Mouse (Mus musculus): ENCODE measurements around the gene Wfdc15a.
"Not testable (repeated sequence)": the region's sequence is repeated elsewhere in the genome, so short reads cannot be mapped to it uniquely, and the experiment has no call there.

The Wfdc15a gene

GRCm38 (mm10) chr2:164199626-164200327 lies at the start of gene Wfdc15a:
Gene Wfdc15a, minus strand, starts transcription at chr2:164200130.
- no peak for DNase-seq (ENCODE audit: low read depth, low spot score)

DNA sequence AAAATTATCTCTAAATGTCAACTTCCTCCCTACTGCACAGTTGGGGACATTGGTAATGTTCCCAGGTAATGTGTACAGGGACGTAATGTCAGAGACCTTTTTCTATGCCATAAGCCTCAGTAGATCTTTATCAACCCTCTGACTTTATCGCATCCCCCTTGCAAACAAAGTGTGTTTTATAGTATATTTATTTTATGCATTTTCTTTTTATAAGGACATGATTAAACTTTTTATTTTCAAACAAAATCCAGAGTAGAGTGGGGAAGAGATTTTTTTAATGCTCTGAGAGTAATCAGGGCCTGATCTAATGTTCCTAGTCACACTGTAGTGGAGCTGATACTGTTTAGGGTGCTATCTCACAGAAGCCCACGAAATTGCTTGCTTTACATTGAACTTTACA lies 38.4 kb upstream of the Wfdc15a start, which contains the start of gene Svs2:
Svs2 (minus strand) TSS at position 101 of the 400 bp plus-strand sequence.
- DNase-seq (ENCODE audit: low read depth, low spot score), result no peak

GRCm38 (mm10) chr2:164232671-164233070 lies 32.7 kb upstream of the Wfdc15a start:
- no peak for DNase-seq (ENCODE audit: low read depth, low spot score)

GRCm38 (mm10) chr2:164228361-164229070 lies 28.6 kb upstream of the Wfdc15a start:
- no peak for DNase-seq (ENCODE audit: low read depth, low spot score)

DNA sequence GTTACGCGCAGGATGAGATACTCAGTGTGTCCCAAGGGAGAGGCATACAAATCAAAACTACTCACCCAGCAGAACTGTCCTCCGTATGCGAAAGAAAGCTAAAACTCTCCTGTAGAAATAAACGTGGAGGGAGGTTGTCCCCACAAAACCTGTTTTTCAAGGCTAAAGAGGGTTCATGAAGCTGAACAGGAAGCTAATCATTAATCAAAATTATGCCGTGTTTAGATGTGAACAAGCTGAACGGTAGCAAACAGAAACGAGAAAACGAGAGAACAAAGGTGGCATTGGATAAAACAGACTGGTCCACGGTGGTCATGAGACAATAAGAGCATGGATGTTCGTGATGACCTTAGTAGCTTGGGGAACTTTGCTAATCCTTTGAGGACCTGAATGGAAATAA lies 21.6 kb upstream of the Wfdc15a start, which contains the start of gene Wfdc15b:
Wfdc15b (minus strand) TSS at position 139 of the 400 bp plus-strand sequence.
- no peak for DNase-seq (ENCODE audit: low read depth, low spot score)

DNA sequence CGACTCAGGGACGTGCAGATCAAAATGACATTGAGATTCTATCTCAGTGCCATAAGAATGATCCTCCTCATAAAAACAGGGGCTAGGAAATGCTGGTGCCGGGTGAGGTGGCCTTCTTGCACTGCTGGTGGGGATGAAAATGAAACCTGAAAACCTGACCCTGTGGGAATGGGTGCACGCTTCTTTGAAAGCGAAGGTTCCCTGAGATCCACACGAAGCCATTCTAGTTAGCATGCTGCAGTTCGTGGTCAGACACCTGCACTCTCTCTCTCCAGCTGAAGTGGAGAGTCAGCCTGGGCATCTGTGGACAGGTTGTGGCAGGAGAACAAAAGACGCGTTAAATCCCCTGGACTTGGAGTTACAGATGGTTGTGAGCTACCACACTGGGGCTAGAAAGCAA lies 19.4 kb upstream of the Wfdc15a start:
- no peak for DNase-seq (ENCODE audit: low read depth, low spot score)

DNA sequence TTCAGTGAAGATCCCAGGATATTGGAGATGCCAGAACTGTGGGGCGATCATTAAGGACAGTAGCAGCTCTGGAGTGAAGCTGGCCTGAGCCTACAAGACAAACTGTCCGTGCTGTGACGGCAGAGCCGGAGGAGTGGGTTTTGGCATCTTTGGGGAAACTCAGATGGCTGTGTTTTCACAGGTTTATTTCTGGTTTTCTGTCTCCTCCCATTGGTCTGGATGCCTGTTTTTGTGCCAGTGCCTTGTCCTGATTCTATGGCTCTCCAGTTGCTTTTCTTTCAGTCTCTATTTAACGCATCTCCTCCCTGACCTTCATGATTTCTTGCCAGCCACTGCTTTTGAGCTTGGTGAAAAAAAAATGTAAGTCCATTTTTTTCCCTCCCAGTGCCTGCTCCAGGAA lies 12.8 kb upstream of the Wfdc15a start:
- DNase-seq (ENCODE audit: low read depth, low spot score), result no peak

DNA sequence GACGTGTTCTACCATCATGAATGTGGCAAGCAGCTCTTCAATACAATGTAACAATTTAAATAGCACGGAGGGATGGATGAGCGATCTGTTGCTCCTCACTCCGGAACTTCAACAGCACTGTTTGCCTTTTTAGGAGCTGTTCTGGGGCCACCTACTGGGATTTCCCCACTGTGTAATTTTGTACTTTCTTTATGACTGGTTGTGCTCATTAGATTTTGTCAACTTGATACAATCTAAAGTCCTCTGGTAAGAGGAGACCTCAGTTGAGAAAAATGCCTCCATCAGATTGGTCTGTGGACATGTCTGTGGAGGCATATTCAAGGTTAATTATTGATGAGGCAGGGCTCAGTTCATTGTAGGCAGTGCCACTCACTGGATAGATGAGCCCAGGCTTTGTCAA lies 11.0 kb upstream of the Wfdc15a start:
- DNase-seq (ENCODE audit: low read depth, low spot score), result peak; percentile 76

GRCm38 (mm10) chr2:164206676-164207075 lies 6.7 kb upstream of the Wfdc15a start:
- DNase-seq (ENCODE audit: low read depth, low spot score), result no peak

- DNase-seq (ENCODE audit: low read depth, low spot score), result not testable (repeated sequence)
Observed at GRCm38 (mm10) chr2:164206011-164206410, 6.1 kb upstream of the Wfdc15a start.

- DNase-seq (ENCODE audit: low read depth, low spot score), result no peak
Observed at GRCm38 (mm10) chr2:164196700-164196990, 3.3 kb downstream of the Wfdc15a start.

DNA sequence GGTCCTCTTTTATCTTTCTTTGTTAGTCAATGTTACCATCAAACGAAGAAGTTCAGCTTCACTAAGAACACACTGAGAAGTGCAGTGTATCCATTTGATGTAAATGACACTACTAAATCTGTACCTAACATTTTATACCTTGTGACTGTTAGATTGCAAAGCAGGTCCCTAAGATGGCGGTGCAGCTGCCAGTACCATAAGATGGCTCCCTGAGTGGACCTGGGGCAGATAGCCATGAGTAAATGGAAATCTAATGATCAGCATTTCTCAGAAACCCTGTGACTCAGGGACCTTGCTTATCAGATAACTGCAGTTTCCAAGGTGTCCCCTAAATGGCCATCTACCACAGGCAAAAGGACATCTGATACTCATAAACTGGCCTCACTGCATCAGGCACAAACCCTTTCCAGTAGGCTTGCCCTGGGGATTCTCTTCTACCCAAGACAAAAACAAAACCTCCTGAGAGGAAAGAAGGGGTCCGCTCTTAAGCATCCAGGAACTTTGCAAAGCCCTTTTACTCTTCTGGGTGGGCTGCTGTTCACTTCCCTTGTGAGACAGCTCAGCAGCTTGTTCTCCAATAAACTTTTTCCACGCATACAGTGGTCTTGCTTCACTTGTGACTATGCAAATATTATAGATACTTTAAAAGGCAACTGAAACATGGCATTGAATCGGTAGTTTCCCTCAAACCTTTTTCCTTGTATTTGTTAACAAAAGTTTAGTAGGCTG lies 3.8 kb downstream of the Wfdc15a start:
- no peak for DNase-seq (ENCODE audit: low read depth, low spot score)

DNA sequence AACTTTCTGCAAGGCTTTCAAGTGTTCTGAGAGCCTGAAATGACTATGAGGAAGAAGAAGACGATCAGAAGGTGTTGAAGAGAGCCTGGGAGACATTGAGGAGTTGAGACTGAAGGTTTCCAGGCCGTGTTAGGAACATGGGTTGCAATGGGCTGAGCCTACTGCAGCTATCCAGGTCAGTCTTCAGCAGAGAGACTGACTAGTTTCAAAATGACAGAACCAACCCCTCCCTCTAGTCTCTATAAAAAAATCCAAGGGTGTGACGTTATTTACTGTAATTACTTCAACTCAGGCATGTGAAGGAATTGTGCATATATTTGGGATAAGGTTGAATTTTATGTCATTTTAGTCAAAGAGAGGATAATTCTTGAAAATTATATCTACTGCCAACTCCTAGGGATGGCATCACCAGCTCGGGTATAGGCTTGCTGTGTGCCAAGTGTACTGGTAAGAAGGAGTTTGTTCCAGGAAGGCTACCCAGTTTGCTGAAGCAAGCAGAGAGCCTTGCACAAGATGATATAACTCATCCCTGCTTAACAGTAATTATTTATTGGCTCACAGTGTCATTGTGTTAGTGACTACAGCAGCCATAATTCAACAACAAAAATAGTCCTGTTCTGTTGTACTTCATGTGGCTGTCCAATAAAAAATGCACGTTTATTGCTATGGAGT lies 4.8 kb downstream of the Wfdc15a start:
- no peak for DNase-seq (ENCODE audit: low read depth, low spot score)

- no peak for DNase-seq (ENCODE audit: low read depth, low spot score)
Observed at GRCm38 (mm10) chr2:164192279-164192678, 7.7 kb downstream of the Wfdc15a start.

DNA sequence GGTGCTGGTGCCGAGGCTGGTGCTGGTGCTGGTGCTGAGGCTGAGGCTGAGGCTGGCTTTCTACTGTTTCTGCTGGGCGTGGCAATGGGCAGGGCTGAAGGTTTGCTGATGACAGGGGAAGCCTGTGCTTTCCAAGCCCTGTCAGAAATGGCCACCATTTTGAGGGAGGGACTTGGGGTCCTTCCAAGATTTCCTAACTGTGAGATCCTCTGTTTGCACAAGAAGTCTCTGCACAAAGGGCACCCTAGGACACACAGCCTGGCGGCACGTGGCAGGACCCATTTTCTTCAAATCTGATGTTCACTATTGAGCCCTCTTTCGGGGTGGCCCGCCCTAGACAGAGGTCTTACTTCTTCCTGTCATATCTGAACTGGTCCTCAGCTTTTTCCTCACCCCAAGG lies 9.4 kb downstream of the Wfdc15a start, which contains the start of gene Wfdc12:
Wfdc12 (minus strand) TSS at position 33 of the 400 bp plus-strand sequence.
- DNase-seq (ENCODE audit: low read depth, low spot score), result no peak

DNA sequence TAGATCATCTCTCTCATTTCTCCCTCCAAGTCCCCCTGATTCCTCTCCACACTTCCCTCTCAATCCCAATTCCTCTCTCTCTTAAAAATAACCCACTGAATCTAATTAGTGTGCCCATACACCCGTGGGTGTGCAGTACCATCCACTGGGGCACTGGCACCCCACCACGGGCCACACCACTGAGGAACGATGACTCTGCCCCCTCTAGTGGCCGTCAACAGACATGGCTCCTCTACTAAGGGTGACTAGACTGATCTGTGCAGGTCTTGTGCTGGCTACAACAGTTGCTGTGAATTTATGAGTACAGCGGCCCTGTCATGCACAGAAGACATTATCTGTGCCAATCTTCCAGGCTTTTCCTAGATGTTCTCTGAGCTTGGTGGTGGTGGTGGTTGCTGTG lies 11.2 kb downstream of the Wfdc15a start:
- DNase-seq (ENCODE audit: low read depth, low spot score), result peak; percentile 66

GRCm38 (mm10) chr2:164184145-164184719 lies 15.7 kb downstream of the Wfdc15a start:
- DNase-seq (ENCODE audit: low read depth, low spot score), result no peak

DNA sequence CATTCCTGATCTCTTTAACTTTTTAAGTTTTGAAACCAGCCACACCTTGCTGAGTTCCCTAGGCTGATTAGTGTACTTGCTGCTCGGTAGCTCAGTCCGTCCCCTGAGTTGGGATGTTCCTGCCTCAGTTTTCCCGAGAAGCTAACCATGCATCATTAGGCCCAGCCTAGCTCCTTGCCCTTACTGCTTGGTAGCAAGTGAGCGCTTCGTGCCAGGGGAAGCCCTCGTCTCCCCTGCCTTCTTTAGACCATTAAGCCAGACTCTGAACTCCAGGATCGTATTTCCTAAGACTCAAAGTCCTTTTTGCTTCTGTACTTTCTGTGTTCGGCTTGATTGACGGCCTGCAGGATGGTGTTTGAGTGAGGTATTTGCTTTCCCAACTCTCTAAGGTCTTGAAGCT lies 16.6 kb downstream of the Wfdc15a start:
- DNase-seq (ENCODE audit: low read depth, low spot score), result no peak

DNA sequence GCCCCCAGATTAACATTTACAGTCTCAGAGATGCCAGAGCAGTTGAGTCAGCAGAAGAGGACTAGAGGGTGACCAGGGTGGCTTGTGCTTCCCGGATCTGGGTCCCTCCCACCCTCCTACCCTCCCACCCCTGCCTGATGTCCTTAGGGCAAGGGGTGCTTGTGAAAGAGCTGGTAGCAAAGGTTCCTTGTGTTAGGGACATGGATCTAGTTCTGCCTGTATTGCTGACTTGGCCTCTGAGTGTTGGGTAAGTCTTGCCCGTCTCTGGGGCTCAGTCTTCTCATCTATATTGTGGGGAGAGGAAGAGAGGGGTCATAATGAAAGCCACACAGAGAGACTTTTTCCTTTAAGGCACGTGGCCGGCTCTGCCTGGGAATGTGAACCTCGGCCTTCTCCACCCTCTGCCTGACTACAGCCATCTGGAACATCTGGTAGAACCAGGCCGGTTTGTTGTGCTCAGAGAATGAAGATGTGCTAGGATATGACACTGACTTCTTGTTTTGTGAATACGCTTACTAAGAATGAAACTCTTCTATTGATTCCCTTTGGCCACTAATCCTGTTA lies 17.2 kb downstream of the Wfdc15a start, which contains the start of gene Wfdc5:
Wfdc5 (minus strand) TSS at position 51 of the 564 bp plus-strand sequence.
- DNase-seq (ENCODE audit: low read depth, low spot score), result no peak

DNA sequence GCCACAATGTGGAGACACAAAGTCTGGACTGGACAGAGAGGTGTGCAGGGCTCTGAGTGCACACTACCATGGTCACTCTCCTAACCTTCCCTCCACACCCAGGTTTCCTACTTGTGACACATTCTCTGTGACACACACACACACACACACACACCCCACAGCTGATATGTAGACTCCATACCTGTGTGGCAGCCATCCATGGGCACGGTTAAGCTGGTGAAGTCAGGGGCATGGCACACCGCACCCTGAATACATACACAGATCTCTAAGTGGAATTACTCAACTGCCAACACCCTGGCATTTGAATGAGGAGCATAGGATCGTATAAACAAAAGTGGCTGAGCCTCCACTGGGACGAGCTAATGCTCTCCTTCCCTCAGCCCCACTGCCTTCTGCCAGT lies 19.2 kb downstream of the Wfdc15a start:
- DNase-seq (ENCODE audit: low read depth, low spot score), result no peak

- peak; percentile 76 for DNase-seq (ENCODE audit: low read depth, low spot score)
Observed at GRCm38 (mm10) chr2:164180124-164180523, 19.8 kb downstream of the Wfdc15a start.

All from A20 (cell line).